Mouse (Mus musculus) adrenal gland, adult 18-20 months (tissue): Measurements from ENCODE around the gene Mlxipl. TPM values are rescaled to one million over a fixed set of nuclear protein-coding genes. Genes with fewer than 3 reads are reported as not detected.

Source experiments
- DNase-seq, 2 experiments: peaks; one replicate each; pipeline ENCODE4 v3.0.0; 2021 to 2022; ENCODE audit warnings: low spot score in 2 of 2
- total RNA-seq, 2 experiments: library from RNA; stranded (reverse); gene quantifications; 1 replicate in 1 of 2; 2 replicates in 1 of 2; pipeline ENCODE4 v1.2.3; 2021

Mlxipl gene
- total RNA-seq, 2 experiments from 2014 or later, result 67.0 to 169 TPM

- DNase-seq, result no peak
Observed at GRCm38 (mm10) chr5:135145532-135145931, 55.8 kb downstream of the Mlxipl start.

- DNase-seq, result no peak
Observed at GRCm38 (mm10) chr5:135145955-135146354, 56.3 kb downstream of the Mlxipl start.

GRCm38 (mm10) chr5:135148715-135149052 is 59.0 kb downstream of the Mlxipl start:
- no peak for DNase-seq

GRCm38 (mm10) chr5:135149053-135149819 is 59.5 kb downstream of the Mlxipl start, which contains the start of gene Tbl2:
Tbl2 (plus strand) TSS chr5:135149657.
- DNase-seq, result peak; percentile 97

- DNase-seq, result no peak
Observed at GRCm38 (mm10) chr5:135149820-135150178, 60.1 kb downstream of the Mlxipl start.

GRCm38 (mm10) chr5:135156496-135156895 is 66.8 kb downstream of the Mlxipl start:
- DNase-seq, result no peak

- DNase-seq, result no peak
Observed at GRCm38 (mm10) chr5:135161221-135161620, 71.5 kb downstream of the Mlxipl start.

- DNase-seq, result no peak
Observed at GRCm38 (mm10) chr5:135161650-135162049, 72.0 kb downstream of the Mlxipl start.

GRCm38 (mm10) chr5:135162361-135162760 is 72.7 kb downstream of the Mlxipl start:
- DNase-seq, result no peak

- DNase-seq, result no peak
Observed at GRCm38 (mm10) chr5:135162821-135163220, 73.1 kb downstream of the Mlxipl start.

- no peak for DNase-seq
Observed at GRCm38 (mm10) chr5:135166909-135167308, 77.2 kb downstream of the Mlxipl start.

GRCm38 (mm10) chr5:135167469-135167868 is 77.8 kb downstream of the Mlxipl start:
- DNase-seq, result no peak

GRCm38 (mm10) chr5:135168063-135169062 is 78.7 kb downstream of the Mlxipl start, which contains the start of gene Bcl7b:
Bcl7b (plus strand) TSS chr5:135168283.
- DNase-seq, result peak; percentile 91

- DNase-seq, result no peak
Observed at GRCm38 (mm10) chr5:135169479-135169878, 79.8 kb downstream of the Mlxipl start.

- no peak for DNase-seq
Observed at GRCm38 (mm10) chr5:135171688-135172220, 82.1 kb downstream of the Mlxipl start.

GRCm38 (mm10) chr5:135172986-135173385 is 83.3 kb downstream of the Mlxipl start:
- DNase-seq, result no peak

GRCm38 (mm10) chr5:135175086-135175485 is 85.4 kb downstream of the Mlxipl start:
- DNase-seq, result no peak

- no peak for DNase-seq
Observed at GRCm38 (mm10) chr5:135178523-135178922, 88.8 kb downstream of the Mlxipl start.

- no peak for DNase-seq
Observed at GRCm38 (mm10) chr5:135178996-135179395, 89.3 kb downstream of the Mlxipl start.

GRCm38 (mm10) chr5:135179616-135180015 is 89.9 kb downstream of the Mlxipl start:
- no peak for DNase-seq

- DNase-seq, result no peak
Observed at GRCm38 (mm10) chr5:135180796-135181195, 91.1 kb downstream of the Mlxipl start.

GRCm38 (mm10) chr5:135181776-135182175 is 92.1 kb downstream of the Mlxipl start:
- DNase-seq, result no peak
